Mouse (Mus musculus): ENCODE data around the gene Slc5a1. TPM values are rescaled to one million over a fixed set of nuclear protein-coding genes. Genes with fewer than 3 reads are reported as not detected.

The Slc5a1 gene
- polyA plus RNA-seq, 1 experiment from 2014 or later, result 0.89 TPM

GRCm38 (mm10) chr5:33210515-33210914 lies 106.5 kb downstream of the Slc5a1 start:
- ATAC-seq (ENCODE audit: low read depth) (no peak), DNase-seq (ENCODE audit: low spot score) (no peak)
- Histone ChIP-seq H3K27ac (replicated peaks; ENCODE audit: low read depth, low read length) (no peak overlapping the region), H3K4me1 (ENCODE audit: control insufficient read depth, insufficient read depth, low read length) (no peaks in the 10 kb centered on the region), H3K9me3 (ENCODE audit: control insufficient read depth, low read length) (no peaks in the 10 kb centered on the region), H3K4me3 (ENCODE audit: low read depth, low read length) (no peak overlapping the region), H3K36me3 (ENCODE audit: control insufficient read depth, insufficient read depth, low read length) (no peaks in the 10 kb centered on the region), H3K27me3 (replicated peaks; ENCODE audit: control insufficient read depth, insufficient read depth, low read length) (no peaks in the 10 kb centered on the region), H3K9ac (ENCODE audit: low read depth, low read length) (no peak overlapping the region), H3K4me2 (ENCODE audit: low read depth, low read length) (no peak overlapping the region)
- WGBS, result 93% methylated on average over 3 of the region's 3 CpGs

GRCm38 (mm10) chr5:33211254-33211653 lies 107.2 kb downstream of the Slc5a1 start:
- no peak overlapping the region for H3K4me2 ChIP-seq (ENCODE audit: low read depth, low read length)
- ATAC-seq (ENCODE audit: low read depth) (no peak), DNase-seq (ENCODE audit: low spot score) (no peak)
- no peak overlapping the region for H3K9ac ChIP-seq (ENCODE audit: low read depth, low read length)
- whole genome bisulfite sequencing, result 82% methylated on average over 5 of the region's 5 CpGs
- H3K9me3 ChIP-seq (ENCODE audit: control insufficient read depth, low read length), result no peaks in the 10 kb centered on the region
- no peak overlapping the region for H3K4me3 ChIP-seq (ENCODE audit: low read depth, low read length)
- no peak overlapping the region for H3K27ac ChIP-seq (replicated peaks; ENCODE audit: low read depth, low read length)
- H3K27me3 ChIP-seq (replicated peaks; ENCODE audit: control insufficient read depth, insufficient read depth, low read length), result no peaks in the 10 kb centered on the region
- no peaks in the 10 kb centered on the region for H3K36me3 ChIP-seq (ENCODE audit: control insufficient read depth, insufficient read depth, low read length)
- no peaks in the 10 kb centered on the region for H3K4me1 ChIP-seq (ENCODE audit: control insufficient read depth, insufficient read depth, low read length)

Other genes with a start within 250 kb of the Slc5a1 start
- gene Prr14l, start 250.0 kb upstream of the Slc5a1 start, polyA plus RNA-seq (2014; fragmentation: Nextera tagmentation; extraction: Ambion mirVana), result 11.6 and 14.0 TPM in 2 replicates
- 18.3 and 21.0 TPM in 2 replicates for gene Depdc5, start 240.5 kb upstream of the Slc5a1 start, polyA plus RNA-seq (2014; fragmentation: Nextera tagmentation; extraction: Ambion mirVana)
- gene Ywhah, start 85.4 kb upstream of the Slc5a1 start, polyA plus RNA-seq (2014; fragmentation: Nextera tagmentation; extraction: Ambion mirVana), result 395 and 410 TPM in 2 replicates
- 21.7 and 27.1 TPM in 2 replicates for gene Spon2, start 114.2 kb downstream of the Slc5a1 start, polyA plus RNA-seq (2014; fragmentation: Nextera tagmentation; extraction: Ambion mirVana)
- gene Ctbp1, start 170.8 kb downstream of the Slc5a1 start, polyA plus RNA-seq (2014; fragmentation: Nextera tagmentation; extraction: Ambion mirVana), result 290 and 337 TPM in 2 replicates
- 123 and 136 TPM in 2 replicates for gene Maea, start 231.3 kb downstream of the Slc5a1 start, polyA plus RNA-seq (2014; fragmentation: Nextera tagmentation; extraction: Ambion mirVana)

Measured in embryonic facial prominence, embryonic 14.5 days (tissue).